Mouse (Mus musculus) layer of hippocampus, postnatal 10 days (tissue): ENCODE measurements at regions not wholly inside any gene's neighbourhood (a gene's known extent, or its start where the extent isn't known, plus 50 kb on each side); places are given as distances from the start of the nearest gene placed in this dataset.

Experiments used
- DNase-seq, 2 experiments: peaks; one replicate each; pipeline ENCODE4 v3.0.0; 2021; ENCODE audit warnings: low spot score in 2 of 2

DNA sequence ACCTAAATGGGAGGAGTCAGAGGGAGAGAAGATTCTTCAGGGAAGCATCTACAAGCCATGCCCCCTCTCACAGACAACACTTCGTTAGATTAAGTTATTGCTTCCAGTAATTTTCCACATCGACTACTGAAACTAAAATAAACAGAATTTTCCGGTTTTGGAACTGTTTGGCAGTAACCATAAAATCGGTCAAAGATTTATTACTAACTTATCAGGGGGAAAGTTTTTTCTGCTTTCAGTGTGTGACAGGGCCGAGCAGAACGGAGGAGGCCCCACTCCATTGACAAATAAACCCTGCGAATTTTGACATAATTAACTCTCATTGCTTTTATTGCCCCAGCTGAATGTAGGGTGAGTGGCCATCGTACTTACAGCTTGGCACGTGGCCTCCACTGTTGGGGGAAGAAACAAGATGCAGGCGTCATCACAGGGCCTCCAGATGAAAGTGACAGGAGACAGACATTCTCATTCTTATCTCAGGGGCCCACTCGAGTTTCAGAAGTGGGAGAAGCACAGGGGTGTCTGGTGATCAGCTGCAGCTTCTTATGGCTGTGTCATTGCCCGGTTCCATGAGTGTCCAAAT is 229.6 kb upstream of the Foxq1 start:
- DNase-seq: no peak

- no peak for DNase-seq
Observed at GRCm38 (mm10) chr13:31327511-31327951, 228.4 kb upstream of the Foxq1 start.

DNA sequence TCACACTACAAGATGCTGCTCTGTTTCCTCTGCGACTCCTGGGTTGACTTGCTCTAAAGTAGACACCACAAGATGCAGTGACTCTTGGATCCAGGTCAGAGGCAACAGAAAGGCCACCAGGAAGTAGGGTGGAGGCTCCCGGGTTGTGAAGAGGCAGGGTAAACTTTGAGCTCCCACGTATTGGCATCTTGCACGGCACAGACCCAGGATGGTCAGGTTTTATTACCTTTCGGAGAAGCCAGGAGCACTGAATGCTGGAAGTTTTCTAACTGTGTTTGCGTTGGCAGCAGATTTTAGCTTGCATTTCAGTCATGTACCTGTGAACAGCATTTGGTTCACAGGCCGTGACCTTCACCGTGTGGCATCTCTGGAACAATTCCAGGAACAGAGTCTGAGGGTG is 227.2 kb upstream of the Foxq1 start:
- DNase-seq: no peak

DNA sequence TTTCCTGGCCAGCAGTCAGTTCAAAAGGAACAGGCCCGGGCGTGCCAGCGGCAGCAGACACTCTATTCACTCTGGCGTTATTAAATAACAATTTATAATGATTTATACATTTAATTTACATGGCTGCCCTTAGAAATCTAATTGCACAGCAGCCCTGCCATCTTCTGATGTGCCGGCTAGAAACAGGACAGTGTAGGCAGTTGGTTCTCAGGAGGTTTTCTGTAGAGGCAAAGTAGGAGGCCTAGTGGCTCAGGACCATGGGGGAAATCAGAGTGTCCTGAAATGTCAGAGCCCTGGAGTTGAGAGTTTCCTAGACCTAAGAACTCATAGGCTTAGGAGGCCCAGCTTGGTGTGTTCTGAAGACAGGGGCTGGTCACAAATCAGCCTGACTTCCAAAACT is 225.2 kb upstream of the Foxq1 start:
- no peak for DNase-seq

DNA sequence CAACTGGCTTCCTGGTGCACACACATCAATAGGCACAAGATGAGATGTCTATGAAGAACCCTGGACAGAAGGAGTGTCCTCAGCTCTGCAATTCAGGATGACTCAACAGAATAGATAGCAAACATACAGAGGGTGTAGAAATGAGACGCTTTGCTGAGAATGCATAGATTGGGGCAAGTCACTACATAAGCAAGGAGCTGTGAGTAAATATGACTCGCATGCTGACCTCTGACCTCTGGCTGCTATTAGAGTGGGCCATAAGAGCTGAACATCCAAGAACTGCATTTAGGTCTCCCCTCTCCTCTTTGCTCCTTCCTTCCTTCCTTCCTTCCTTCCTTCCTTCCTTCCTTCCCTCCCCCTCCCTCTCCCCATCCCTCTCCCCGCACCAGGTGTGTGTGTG is 221.0 kb upstream of the Foxq1 start:
- no peak for DNase-seq

GRCm38 (mm10) chr13:31337631-31338030 is 218.3 kb upstream of the Foxq1 start:
- no peak for DNase-seq

- DNase-seq: no peak
Observed at GRCm38 (mm10) chr13:31339386-31339785, 216.5 kb upstream of the Foxq1 start.

GRCm38 (mm10) chr13:31339901-31340300 is 216.0 kb upstream of the Foxq1 start:
- no peak for DNase-seq

- no peak for DNase-seq
Observed at GRCm38 (mm10) chr13:31340363-31340948, 215.5 kb upstream of the Foxq1 start.

- no peak for DNase-seq
Observed at GRCm38 (mm10) chr13:31341282-31342100, 214.4 kb upstream of the Foxq1 start.

GRCm38 (mm10) chr13:31346205-31346604 is 209.7 kb upstream of the Foxq1 start:
- DNase-seq: no peak

GRCm38 (mm10) chr13:31347000-31347399 is 208.9 kb upstream of the Foxq1 start:
- no peak for DNase-seq

DNA sequence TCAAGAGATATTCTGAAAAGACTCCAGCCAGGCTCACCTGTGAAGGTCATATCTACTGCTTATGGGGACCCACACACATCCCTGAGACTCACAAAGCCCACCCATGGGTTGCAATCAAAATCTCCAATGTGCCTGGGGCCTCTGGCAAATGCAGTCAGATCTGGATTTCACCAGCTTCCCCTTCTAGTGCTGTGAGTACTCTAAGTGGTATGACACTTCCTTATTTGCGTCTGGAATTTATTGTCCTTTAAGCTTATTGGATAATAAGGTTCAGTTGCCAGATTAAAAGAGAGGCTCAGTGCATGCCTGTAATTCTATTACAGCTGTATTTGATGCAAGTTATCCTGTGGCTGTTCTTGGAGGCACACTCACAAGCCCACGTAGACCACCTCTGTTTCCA is 206.3 kb upstream of the Foxq1 start:
- DNase-seq: no peak

GRCm38 (mm10) chr13:31351481-31351880 is 204.5 kb upstream of the Foxq1 start:
- DNase-seq: no peak

GRCm38 (mm10) chr13:31352825-31353224 is 203.1 kb upstream of the Foxq1 start:
- DNase-seq: no peak

DNA sequence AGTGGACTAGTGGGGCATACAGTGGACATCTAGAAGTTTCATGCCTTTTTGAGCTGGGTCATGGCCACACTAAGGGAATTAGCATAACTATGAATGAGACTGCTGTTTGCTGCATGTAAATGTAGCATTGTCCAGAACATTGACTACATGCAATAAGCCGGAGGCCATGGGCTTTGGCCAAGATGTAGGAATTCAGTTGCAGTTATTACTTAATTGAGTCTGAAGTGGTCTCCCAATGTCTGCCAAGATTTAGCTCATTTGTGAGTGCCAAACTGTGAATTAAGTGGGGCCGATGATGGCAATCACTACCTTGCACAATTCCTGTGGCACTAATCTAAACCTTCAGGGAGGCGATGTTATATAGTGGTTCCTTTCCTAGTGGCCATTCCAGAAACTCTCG is 196.6 kb upstream of the Foxq1 start:
- no peak for DNase-seq

DNA sequence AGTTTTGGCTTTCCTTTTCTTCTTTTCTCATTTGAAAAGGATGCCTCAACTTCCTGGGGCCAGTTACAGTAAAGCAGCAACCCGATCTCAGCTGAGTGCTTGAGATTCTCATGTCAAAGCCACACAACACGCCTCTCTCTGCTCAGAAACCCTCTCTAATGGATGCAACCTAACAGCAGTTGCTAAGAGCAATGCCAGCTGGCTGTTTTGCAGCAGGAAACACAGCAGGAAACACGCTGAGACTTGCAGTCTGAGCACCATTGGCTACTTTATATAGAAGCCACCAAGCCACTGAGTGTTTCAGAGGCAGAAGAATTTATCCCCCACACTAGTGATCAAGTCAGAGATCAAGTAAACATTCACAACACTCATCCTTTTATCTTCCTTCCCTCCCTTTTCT is 193.5 kb upstream of the Foxq1 start:
- DNase-seq: no peak

DNA sequence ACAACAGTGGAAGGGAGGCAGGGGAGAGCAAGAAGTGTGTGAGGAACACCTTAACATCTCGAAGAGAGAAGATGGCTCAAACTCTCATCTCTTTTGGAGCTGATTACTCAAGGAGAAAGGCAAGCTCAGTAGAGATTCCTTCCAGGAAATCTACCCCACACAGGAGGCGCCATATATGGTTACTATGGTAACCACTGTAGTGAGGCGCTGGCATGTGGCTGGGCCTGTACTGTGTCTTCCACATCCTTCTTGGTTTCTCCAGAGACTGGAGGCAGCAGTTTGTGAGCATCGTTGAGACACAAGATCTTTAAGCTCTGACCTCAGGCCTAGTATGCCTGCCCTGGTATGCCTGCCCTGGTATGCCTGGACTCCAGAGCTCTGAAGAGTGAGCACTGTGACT is 191.6 kb upstream of the Foxq1 start:
- no peak for DNase-seq

- DNase-seq: no peak
Observed at GRCm38 (mm10) chr13:31367226-31367625, 188.7 kb upstream of the Foxq1 start.

- no peak for DNase-seq
Observed at GRCm38 (mm10) chr13:31369182-31369581, 186.8 kb upstream of the Foxq1 start.

DNA sequence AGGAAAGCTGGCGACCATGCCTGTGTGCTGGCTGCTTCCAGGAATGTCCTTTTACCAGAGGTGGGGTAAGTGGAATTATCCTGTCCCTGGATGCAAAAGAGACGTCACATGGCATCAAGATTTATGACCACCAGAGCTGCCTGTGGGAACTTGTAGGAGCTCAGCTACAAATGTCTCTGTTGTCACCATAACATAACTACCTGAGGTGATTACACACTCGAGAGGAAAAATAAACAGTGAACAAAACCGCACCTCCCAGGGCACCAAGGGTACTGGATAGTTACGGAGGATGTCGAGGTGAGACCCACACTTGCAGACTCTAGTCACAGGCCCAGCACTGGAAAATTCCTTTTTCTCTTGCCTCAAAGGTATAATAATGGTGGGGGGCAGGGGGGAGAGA is 185.1 kb upstream of the Foxq1 start:
- DNase-seq: no peak

DNA sequence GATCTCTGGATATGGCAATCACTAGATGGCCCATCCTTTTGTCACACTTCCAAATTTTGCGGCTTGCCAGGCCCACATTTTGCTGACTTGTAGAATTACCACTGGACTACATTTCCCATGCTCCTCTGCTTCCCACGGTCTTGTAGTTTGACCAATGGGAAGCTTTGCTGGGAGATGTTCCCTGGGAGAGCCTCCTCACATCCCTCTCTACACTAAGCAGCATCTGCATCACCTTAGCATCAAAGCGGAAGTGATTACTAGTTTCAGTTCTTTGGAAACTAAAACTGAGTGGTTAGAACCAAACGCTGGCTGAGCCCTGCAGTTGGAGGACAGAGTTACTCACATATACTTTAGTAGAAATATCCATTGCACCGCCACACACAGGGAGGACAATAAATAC is 181.9 kb upstream of the Foxq1 start:
- no peak for DNase-seq
